Mouse (Mus musculus) neural tube, embryonic 11.5 days (tissue): ENCODE results near the gene Samd13. TPM values are rescaled to one million over a fixed set of nuclear protein-coding genes. Genes with fewer than 3 reads are reported as not detected.

ENCODE experiments used
- ATAC-seq: fragments of 200-750 bp; cut with Nextera tagmentation; 2 replicates; pipeline ENCODE4 v1.8.0; 2017; ENCODE audit warnings: moderate number of reproducible peaks, mild to moderate bottlenecking, moderate TSS enrichment, moderate library complexity; ENCODE audit not compliant: insufficient read depth, low FRiP score, low TSS enrichment
- DNase-seq: peaks from one replicate; pipeline ENCODE4 v3.0.0-alpha.2; 2015; ENCODE audit warnings: low spot score
- H3K27ac ChIP-seq: fragments of 300-500 bp; sonication (generic); 2 replicates; pipeline ENCODE4 v1.5.1; 2014; ENCODE audit warnings: low read depth, mild to moderate bottlenecking, low read length
- H3K27me3 ChIP-seq: fragments of 300-500 bp; sonication (generic); 2 replicates; pipeline ENCODE4 v1.6.1; 2014; ENCODE audit warnings: mild to moderate bottlenecking, low read length, mixed read lengths; ENCODE audit not compliant: control insufficient read depth, insufficient read depth
- H3K36me3 ChIP-seq: fragments of 300-500 bp; sonication (generic); 2 replicates; pipeline ENCODE4 v1.6.1; 2014; ENCODE audit warnings: mild to moderate bottlenecking, low read length, moderate library complexity, mixed read lengths; ENCODE audit not compliant: control insufficient read depth, insufficient read depth
- H3K4me1 ChIP-seq: fragments of 300-500 bp; sonication (generic); 2 replicates; pipeline ENCODE4 v1.6.1; 2014; ENCODE audit warnings: low read length, mixed read lengths; ENCODE audit not compliant: control insufficient read depth, insufficient read depth
- H3K4me2 ChIP-seq: fragments of 300-500 bp; sonication (generic); 2 replicates; pipeline ENCODE4 v1.6.1; 2014; ENCODE audit warnings: low read depth, mild to moderate bottlenecking, moderate library complexity
- H3K4me3 ChIP-seq: fragments of 300-500 bp; sonication (generic); 2 replicates; pipeline ENCODE4 v1.5.1; 2014; ENCODE audit warnings: low read depth, low read length
- H3K9ac ChIP-seq: fragments of 300-500 bp; sonication (generic); 2 replicates; pipeline ENCODE4 v1.6.1; 2014; ENCODE audit warnings: mild to moderate bottlenecking, low read length
- H3K9me3 ChIP-seq: fragments of 300-500 bp; sonication (generic); 2 replicates; pipeline ENCODE4 v1.6.1; 2016; ENCODE audit warnings: low read length; ENCODE audit not compliant: control insufficient read depth
- WGBS: fragments of 180-500 bp; shearing (Covaris S2); extraction: QIAGEN DNeasy Blood & Tissue Kit; methylation state at CpG from one replicate; pipeline ENCODE4 v1.1.7; 2014; 5-methylcytosine and 5-hydroxymethylcytosine counted together
- polyA plus RNA-seq: library from polyadenylated mRNA; unstranded; fragments of >200 nt; fragmentation: Nextera tagmentation; extraction: Ambion mirVana; gene quantifications from 2 replicates; pipeline ENCODE4 v1.2.1, GENCODE M21; 2014

Samd13 gene
- polyA plus RNA-seq, 1 experiment from 2014 or later, result 0.46 TPM

GRCm38 (mm10) chr3:146658061-146658639 is 27.2 kb downstream of the Samd13 start:
- Histone ChIP-seq H3K9ac (no peak overlapping the region), H3K4me2 (no peak overlapping the region), H3K4me3 (no peak overlapping the region), H3K9me3 (no peaks in the 10 kb centered on the region), H3K36me3 (no peaks in the 10 kb centered on the region), H3K27ac (no peak overlapping the region), H3K4me1 (no peaks in the 10 kb centered on the region), H3K27me3 (no peaks in the 10 kb centered on the region)
- WGBS, result 92% methylated on average over 1 of the region's 1 CpGs
- no peak for DNase-seq
- ATAC-seq, result no peak

DNA sequence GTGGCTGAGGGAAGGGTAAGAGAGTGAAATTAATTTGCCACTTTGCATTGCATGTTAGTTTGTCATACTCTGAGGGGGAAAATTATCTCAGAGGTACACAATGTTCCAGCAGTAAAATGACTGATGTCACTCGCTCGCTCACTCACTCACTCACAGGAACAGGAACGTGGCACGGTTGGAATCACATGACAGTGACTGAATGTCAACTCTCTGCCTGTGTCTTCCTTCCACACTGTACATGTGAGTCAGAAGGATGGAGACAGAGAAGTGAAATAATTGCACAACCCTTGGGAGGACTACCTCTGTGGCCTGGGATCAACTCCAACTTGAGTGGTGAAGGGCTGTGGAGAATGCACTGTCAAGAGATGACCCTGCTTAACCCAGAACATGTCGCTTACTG is 28.0 kb downstream of the Samd13 start:
- no peak overlapping the region for H3K9ac ChIP-seq
- H3K27me3 ChIP-seq, result no peaks in the 10 kb centered on the region
- H3K27ac ChIP-seq, result no peak overlapping the region
- H3K36me3 ChIP-seq, result no peaks in the 10 kb centered on the region
- DNase-seq, result no peak
- no peak for ATAC-seq
- no peaks in the 10 kb centered on the region for H3K4me1 ChIP-seq
- WGBS, result 93% methylated on average over 5 of the region's 5 CpGs
- H3K4me3 ChIP-seq, result no peak overlapping the region
- H3K9me3 ChIP-seq, result no peaks in the 10 kb centered on the region
- no peak overlapping the region for H3K4me2 ChIP-seq

- no peak overlapping the region for H3K9ac ChIP-seq
- no peak overlapping the region for H3K27ac ChIP-seq
- no peaks in the 10 kb centered on the region for H3K4me1 ChIP-seq
- 67% methylated on average over 2 of the region's 2 CpGs for WGBS
- no peak for ATAC-seq
- H3K36me3 ChIP-seq, result no peaks in the 10 kb centered on the region
- H3K4me3 ChIP-seq, result no peak overlapping the region
- DNase-seq, result no peak
- no peak overlapping the region for H3K4me2 ChIP-seq
- H3K9me3 ChIP-seq, result no peaks in the 10 kb centered on the region
- no peaks in the 10 kb centered on the region for H3K27me3 ChIP-seq
Observed at GRCm38 (mm10) chr3:146655111-146655577, 30.2 kb downstream of the Samd13 start.

- Histone ChIP-seq H3K4me1 (no peaks in the 10 kb centered on the region), H3K27ac (no peak overlapping the region), H3K27me3 (no peaks in the 10 kb centered on the region), H3K4me2 (no peak overlapping the region), H3K9ac (no peak overlapping the region), H3K4me3 (no peak overlapping the region), H3K36me3 (no peaks in the 10 kb centered on the region), H3K9me3 (no peaks in the 10 kb centered on the region)
- ATAC-seq (no peak), DNase-seq (no peak)
- 88% methylated on average over 6 of the region's 6 CpGs for WGBS
Observed at GRCm38 (mm10) chr3:146653692-146654091, 31.7 kb downstream of the Samd13 start.

GRCm38 (mm10) chr3:146652431-146652830 is 33.0 kb downstream of the Samd13 start:
- 91% methylated on average over 5 of the region's 5 CpGs for WGBS
- Histone ChIP-seq H3K4me1 (no peaks in the 10 kb centered on the region), H3K9ac (no peak overlapping the region), H3K4me3 (no peak overlapping the region), H3K4me2 (no peak overlapping the region), H3K36me3 (no peaks in the 10 kb centered on the region), H3K27me3 (no peaks in the 10 kb centered on the region), H3K27ac (no peak overlapping the region), H3K9me3 (no peaks in the 10 kb centered on the region)
- no peak for DNase-seq
- no peak for ATAC-seq

DNA sequence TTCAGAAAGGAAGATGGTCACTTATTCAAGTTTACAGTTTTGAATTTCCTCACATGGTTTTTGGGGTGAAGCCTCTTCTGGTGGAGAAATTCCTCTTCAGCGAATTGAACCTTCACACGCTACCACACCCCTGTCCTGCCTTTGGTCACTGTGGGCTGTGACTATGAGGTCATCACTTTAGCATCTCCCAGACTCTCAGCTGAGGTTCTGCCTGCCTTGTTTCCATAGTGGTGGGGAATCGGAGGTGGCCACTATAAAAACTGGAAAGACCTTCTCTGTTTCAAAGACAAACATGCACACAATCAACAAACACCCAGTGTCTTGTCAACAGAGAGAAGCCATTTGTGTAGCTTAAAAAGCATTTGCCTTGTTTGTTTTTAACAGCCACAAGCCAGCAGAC is 34.2 kb downstream of the Samd13 start, which contains the start of gene 4930503B20Rik:
TSS of gene 4930503B20Rik (minus strand) at position 101 of the 400 bp plus-strand sequence.
- Histone ChIP-seq H3K4me3 (no peak within 1 kb of the TSS), H3K4me1 (no peaks in the 10 kb centered on the region), H3K9me3 (no peaks in the 10 kb centered on the region), H3K9ac (no peak within 1 kb of the TSS), H3K27me3 (no peaks in the 10 kb centered on the region), H3K27ac (no peak within 1 kb of the TSS), H3K36me3 (no peaks in the 10 kb centered on the region), H3K4me2 (no peak within 1 kb of the TSS)
- ATAC-seq, result no peak
- no peak for DNase-seq
- WGBS, result 79% methylated on average over 3 of the region's 3 CpGs

DNA sequence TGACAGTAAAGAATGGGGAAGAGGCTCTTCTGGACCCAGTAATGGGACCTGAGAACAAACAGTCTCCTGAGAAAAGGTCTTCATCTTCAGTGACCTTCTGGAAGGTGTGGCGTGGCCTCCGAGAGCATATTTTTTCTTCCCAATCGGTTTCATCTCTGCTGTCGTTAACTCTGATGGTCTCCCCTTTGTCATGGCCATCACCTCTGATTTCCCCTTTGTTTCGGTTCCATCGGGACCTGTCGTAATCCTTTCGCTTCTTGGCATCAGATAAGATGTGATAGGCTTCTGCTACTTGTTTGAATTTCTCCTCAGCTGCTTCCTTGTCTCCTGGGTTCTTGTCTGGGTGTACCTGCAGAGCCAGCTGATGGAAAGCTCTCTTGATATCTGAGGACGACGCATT is 34.7 kb downstream of the Samd13 start:
- Histone ChIP-seq H3K9me3 (no peaks in the 10 kb centered on the region), H3K4me3 (no peak overlapping the region), H3K36me3 (no peaks in the 10 kb centered on the region), H3K4me1 (no peaks in the 10 kb centered on the region), H3K4me2 (no peak overlapping the region), H3K27me3 (no peaks in the 10 kb centered on the region), H3K9ac (no peak overlapping the region), H3K27ac (no peak overlapping the region)
- ATAC-seq (no peak), DNase-seq (no peak)
- WGBS, result 90% methylated on average over 10 of the region's 10 CpGs

- Histone ChIP-seq H3K36me3 (no peaks in the 10 kb centered on the region), H3K27ac (no peak overlapping the region), H3K9me3 (no peaks in the 10 kb centered on the region), H3K27me3 (no peaks in the 10 kb centered on the region), H3K4me3 (no peak overlapping the region), H3K4me1 (no peaks in the 10 kb centered on the region), H3K9ac (no peak overlapping the region), H3K4me2 (no peak overlapping the region)
- DNase-seq (no peak), ATAC-seq (no peak)
- WGBS, result 78% methylated on average over 10 of the region's 10 CpGs
Observed at GRCm38 (mm10) chr3:146649311-146649894, 36.0 kb downstream of the Samd13 start.

GRCm38 (mm10) chr3:146641818-146642427 is 43.5 kb downstream of the Samd13 start:
- DNase-seq (no peak), ATAC-seq (no peak)
- no peak overlapping the region for H3K9ac ChIP-seq
- H3K4me3 ChIP-seq, result no peak overlapping the region
- no peak overlapping the region for H3K4me2 ChIP-seq
- H3K4me1 ChIP-seq, result no peaks in the 10 kb centered on the region
- WGBS, result 58% methylated on average over 4 of the region's 4 CpGs
- H3K27ac ChIP-seq, result no peak overlapping the region
- no peaks in the 10 kb centered on the region for H3K27me3 ChIP-seq
- no peaks in the 10 kb centered on the region for H3K36me3 ChIP-seq
- H3K9me3 ChIP-seq, result no peaks in the 10 kb centered on the region
